Mouse (Mus musculus) heart, postnatal 0 days (tissue): ENCODE data around the gene Clns1a.

ENCODE experiments used
- CTCF ChIP-seq: IDR thresholded peaks from 2 replicates; pipeline ENCODE4 v1.5.1; 2016; ENCODE audit warnings: antibody characterized with exemption, control low read depth, low read depth
- EP300 ChIP-seq: IDR thresholded peaks from 2 replicates; pipeline ENCODE4 v1.6.1; 2016; ENCODE audit warnings: antibody characterized with exemption, low read depth

DNA sequence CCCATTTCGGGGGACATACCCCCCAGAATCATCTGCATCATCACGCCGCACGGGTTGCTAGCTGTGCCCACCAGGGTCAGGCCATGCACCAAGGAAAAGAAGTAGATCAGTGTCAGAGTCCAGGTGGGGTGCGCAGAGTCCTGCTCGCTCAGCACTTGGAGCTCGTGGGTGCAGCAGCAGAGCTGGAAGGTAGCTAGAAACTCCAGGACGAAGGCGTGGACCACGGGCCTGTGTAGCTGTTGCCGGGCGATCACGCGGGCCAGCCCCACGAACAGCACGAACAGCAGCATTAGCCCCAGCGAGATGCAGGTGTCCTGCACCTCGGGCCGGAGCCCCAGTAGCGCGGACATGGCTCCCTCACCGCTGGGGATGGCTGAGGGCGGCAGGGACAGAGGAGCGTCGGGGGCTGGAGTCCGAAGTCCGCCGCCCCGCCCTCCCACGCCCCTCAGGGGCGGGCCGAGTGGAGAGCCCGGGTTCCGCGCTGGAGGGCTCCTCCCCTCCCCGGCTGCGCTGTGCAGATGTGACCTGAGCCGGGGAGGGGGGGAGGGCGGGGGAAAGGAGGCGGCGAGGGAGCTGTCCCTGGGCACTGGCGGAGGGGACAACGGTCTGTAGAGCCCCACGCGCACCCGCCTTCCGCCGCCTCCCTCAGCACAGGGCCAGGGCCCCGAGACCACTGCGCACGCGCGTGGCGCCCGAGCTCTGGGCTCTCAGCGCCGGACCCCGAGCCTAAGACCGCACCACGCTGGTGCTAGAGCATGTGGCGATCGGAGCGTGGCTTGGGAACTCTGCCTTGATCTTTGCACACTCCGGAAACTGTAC, 41.4 kb downstream of the Clns1a start, which contains the start of gene Aqp11:
- no peak for TF ChIP-seq EP300
- no peak for TF ChIP-seq CTCF
